Mouse (Mus musculus): Measurements from ENCODE around the gene 4930523C07Rik. TPM values are rescaled to one million over a fixed set of nuclear protein-coding genes. Genes with fewer than 3 reads are reported as not detected.
A peak's percentile ranks its signal among the peaks of the same experiment; 100 is the strongest.

4930523C07Rik gene
- polyA plus RNA-seq, 1 experiment from 2014 or later: 10.2 TPM

DNA sequence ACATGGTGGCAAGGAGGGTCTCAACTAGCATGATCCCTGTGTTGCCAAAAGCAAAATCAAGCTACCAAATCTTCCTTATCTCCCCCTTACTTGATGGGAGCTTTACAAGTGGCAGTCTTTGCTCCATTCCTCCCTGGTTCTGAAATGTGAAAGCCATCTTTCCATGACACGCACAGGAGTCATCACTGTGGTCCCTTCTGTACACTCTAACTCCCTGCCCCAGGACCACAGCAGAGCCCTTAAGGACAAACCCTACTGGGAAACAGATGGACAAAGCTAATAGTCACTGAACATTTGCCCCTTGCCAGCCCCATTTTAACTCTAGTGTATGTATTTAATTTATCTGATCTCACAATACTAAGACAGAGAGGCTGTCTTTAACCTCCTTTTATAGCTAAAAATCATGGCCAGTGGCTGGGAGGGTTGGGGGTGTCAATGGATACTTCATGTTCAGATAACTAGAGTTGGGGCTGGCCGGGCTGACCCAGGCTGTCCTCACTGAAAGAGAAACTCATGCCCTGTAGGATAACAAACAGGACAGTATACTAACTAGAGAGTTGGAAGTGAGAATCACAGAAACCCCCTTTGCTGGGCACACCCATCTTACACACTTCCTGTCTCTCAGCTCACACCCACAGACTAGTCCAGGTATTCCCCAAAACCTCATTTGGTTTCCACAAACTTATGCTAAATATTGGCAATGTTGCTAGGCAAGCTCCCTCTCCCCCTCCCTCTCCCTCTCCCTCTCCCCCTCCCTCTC, 8.6 kb downstream of the 4930523C07Rik start:
- Histone ChIP-seq H3K36me3 (no peaks in the 10 kb centered on the region), H3K4me1 (peaks cover 27% of the 10 kb centered on the region), H3K27me3 (ENCODE audit: insufficient read depth, poor library complexity, severe bottlenecking) (no peaks in the 10 kb centered on the region), H3K4me3 (no peak overlapping the region), H3K9me3 (no peaks in the 10 kb centered on the region), H3K27ac (no peak overlapping the region)
- 64% methylated on average over 2 of the region's 2 CpGs for WGBS
- no peak for DNase-seq (ENCODE audit: low spot score)

- H3K36me3 ChIP-seq: no peaks in the 10 kb centered on the region
- WGBS: 79% methylated on average over 5 of the region's 5 CpGs
- H3K27ac ChIP-seq: no peak overlapping the region
- no peaks in the 10 kb centered on the region for H3K9me3 ChIP-seq
- peaks cover 26% of the 10 kb centered on the region for H3K4me1 ChIP-seq
- no peak for DNase-seq (ENCODE audit: low spot score)
- no peaks in the 10 kb centered on the region for H3K27me3 ChIP-seq (ENCODE audit: insufficient read depth, poor library complexity, severe bottlenecking)
- no peak overlapping the region for H3K4me3 ChIP-seq
These were observed 9.5 kb downstream of the 4930523C07Rik start for GRCm38 (mm10) chr1:160053510-160054305.

GRCm38 (mm10) chr1:160054366-160055078, 10.3 kb downstream of the 4930523C07Rik start:
- WGBS: 68% methylated on average over 5 of the region's 5 CpGs

DNA sequence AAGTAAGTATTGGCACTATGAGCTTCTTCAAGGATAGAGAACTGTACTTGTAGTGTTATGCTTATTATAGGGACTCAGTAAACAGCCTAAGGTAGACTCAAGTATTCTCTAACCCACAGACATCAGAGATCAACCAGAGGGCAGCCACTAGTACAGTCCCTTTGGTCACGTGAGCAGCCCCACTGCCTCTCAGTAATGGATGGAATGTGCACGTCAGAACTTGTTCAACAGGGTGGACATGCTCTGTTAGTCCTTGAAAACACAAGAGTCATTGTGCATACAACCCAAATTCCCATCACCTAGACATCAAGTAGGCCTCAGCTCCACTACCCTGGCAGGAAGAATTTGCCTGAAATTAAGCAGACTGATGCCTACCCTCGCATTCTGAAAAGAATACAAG, 13.5 kb downstream of the 4930523C07Rik start:
- H3K27ac ChIP-seq: no peak overlapping the region
- no peak overlapping the region for H3K4me3 ChIP-seq
- no peaks in the 10 kb centered on the region for H3K36me3 ChIP-seq
- no peak for DNase-seq (ENCODE audit: low spot score)
- H3K4me1 ChIP-seq: peaks cover 27% of the 10 kb centered on the region
- no peaks in the 10 kb centered on the region for H3K27me3 ChIP-seq (ENCODE audit: insufficient read depth, poor library complexity, severe bottlenecking)
- no peaks in the 10 kb centered on the region for H3K9me3 ChIP-seq
- 45% methylated on average over 3 of the region's 3 CpGs for WGBS

More at GRCm38 (mm10) chr1:160054366-160055078, 10.3 kb downstream of the 4930523C07Rik start:
- H3K4me3 ChIP-seq: no peak overlapping the region
- no peaks in the 10 kb centered on the region for H3K36me3 ChIP-seq
- H3K9me3 ChIP-seq: no peaks in the 10 kb centered on the region
- H3K27me3 ChIP-seq (ENCODE audit: insufficient read depth, poor library complexity, severe bottlenecking): no peaks in the 10 kb centered on the region
- peaks cover 19% of the 10 kb centered on the region for H3K4me1 ChIP-seq
- H3K27ac ChIP-seq: no peak overlapping the region
- no peak for DNase-seq (ENCODE audit: low spot score)

DNA sequence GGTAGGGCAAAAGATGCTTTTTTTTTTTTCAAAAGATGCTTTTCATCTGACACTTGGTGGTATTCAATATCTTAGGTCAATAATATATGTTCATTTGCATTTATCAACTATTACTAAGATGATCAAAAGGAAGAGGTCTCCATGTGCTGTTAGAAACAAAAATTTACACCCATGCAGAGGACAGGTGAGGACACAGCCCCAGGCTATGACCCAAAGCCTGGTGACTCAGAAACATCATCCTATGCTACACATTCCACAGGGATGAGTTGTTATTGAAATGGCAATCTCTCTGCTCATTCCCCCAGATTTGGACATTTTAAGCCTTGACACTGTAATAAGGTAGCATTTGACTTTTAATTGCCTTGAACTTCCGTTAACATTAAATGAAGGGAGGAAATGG, 15.7 kb downstream of the 4930523C07Rik start:
- Histone ChIP-seq H3K27me3 (ENCODE audit: insufficient read depth, poor library complexity, severe bottlenecking) (no peaks in the 10 kb centered on the region), H3K4me3 (no peak overlapping the region), H3K36me3 (no peaks in the 10 kb centered on the region), H3K4me1 (peaks cover 20% of the 10 kb centered on the region), H3K9me3 (no peaks in the 10 kb centered on the region), H3K27ac (no peak overlapping the region)
- DNase-seq (ENCODE audit: low spot score): no peak
- 70% methylated on average over 1 of the region's 1 CpGs for WGBS

- Histone ChIP-seq H3K36me3 (no peaks in the 10 kb centered on the region), H3K27ac (peak overlapping the region; percentile 29; the same call in 1 of the 2 replicates), H3K4me1 (peaks cover 20% of the 10 kb centered on the region), H3K27me3 (ENCODE audit: insufficient read depth, poor library complexity, severe bottlenecking) (no peaks in the 10 kb centered on the region), H3K4me3 (no peak overlapping the region), H3K9me3 (no peaks in the 10 kb centered on the region)
- DNase-seq (ENCODE audit: low spot score): no peak
- WGBS: 56% methylated on average over 6 of the region's 6 CpGs
These were observed 16.4 kb downstream of the 4930523C07Rik start for GRCm38 (mm10) chr1:160060542-160060941.

- Histone ChIP-seq H3K27me3 (ENCODE audit: insufficient read depth, poor library complexity, severe bottlenecking) (no peaks in the 10 kb centered on the region), H3K36me3 (no peaks in the 10 kb centered on the region), H3K9me3 (no peaks in the 10 kb centered on the region), H3K4me1 (peaks cover 20% of the 10 kb centered on the region), H3K27ac (peak overlapping the region; percentile 29; the same call in 1 of the 2 replicates), H3K4me3 (no peak overlapping the region)
- no peak for DNase-seq (ENCODE audit: low spot score)
- 79% methylated on average over 5 of the region's 5 CpGs for WGBS
These were observed 17.1 kb downstream of the 4930523C07Rik start for GRCm38 (mm10) chr1:160061321-160061720.

DNA sequence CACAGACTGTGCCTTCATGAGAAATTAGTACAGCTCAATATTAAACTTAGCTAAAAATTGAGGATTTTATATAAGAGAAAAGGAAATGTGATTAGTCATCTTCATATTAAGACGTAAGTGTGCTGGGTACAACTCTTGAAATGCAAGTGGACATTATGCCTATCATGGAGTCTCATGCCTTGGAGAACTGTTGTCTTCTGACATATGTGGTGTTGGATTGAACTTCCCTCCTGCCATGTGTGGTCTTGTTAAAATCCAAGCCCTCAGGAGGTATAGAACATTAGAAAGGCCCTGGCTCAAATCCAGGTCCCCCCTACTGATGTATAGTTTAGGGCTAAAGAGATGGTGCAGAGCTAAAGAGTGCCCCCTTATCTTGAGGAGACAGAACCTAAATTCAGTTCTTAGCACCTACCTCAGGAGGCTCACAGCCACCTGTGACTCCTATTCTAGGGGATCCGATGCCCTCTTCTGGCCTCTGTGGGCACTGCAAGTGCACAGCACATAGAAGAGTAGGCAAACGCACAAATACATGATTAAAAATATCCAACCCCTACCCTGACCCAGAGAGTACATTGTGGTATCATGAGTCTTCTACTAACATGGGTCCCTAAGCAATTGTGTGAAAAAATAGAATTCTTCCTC, 17.7 kb downstream of the 4930523C07Rik start:
- H3K9me3 ChIP-seq: no peaks in the 10 kb centered on the region
- no peaks in the 10 kb centered on the region for H3K36me3 ChIP-seq
- H3K4me1 ChIP-seq: peaks cover 20% of the 10 kb centered on the region
- no peak overlapping the region for H3K27ac ChIP-seq
- no peaks in the 10 kb centered on the region for H3K27me3 ChIP-seq (ENCODE audit: insufficient read depth, poor library complexity, severe bottlenecking)
- H3K4me3 ChIP-seq: no peak overlapping the region
- 50% methylated on average over 3 of the region's 3 CpGs for WGBS
- DNase-seq (ENCODE audit: low spot score): no peak

GRCm38 (mm10) chr1:160064547-160065144, 20.5 kb downstream of the 4930523C07Rik start:
- DNase-seq (ENCODE audit: low spot score): no peak
- H3K27ac ChIP-seq: no peak overlapping the region
- H3K27me3 ChIP-seq (ENCODE audit: insufficient read depth, poor library complexity, severe bottlenecking): no peaks in the 10 kb centered on the region
- H3K4me1 ChIP-seq: peaks cover 13% of the 10 kb centered on the region
- no peaks in the 10 kb centered on the region for H3K36me3 ChIP-seq
- H3K4me3 ChIP-seq: no peak overlapping the region
- H3K9me3 ChIP-seq: no peaks in the 10 kb centered on the region
- WGBS: 74% methylated on average over 7 of the region's 7 CpGs

GRCm38 (mm10) chr1:160078882-160079661, 34.9 kb downstream of the 4930523C07Rik start:
- 73% methylated on average over 14 of the region's 14 CpGs for WGBS
- no peak for DNase-seq (ENCODE audit: low spot score)
- H3K4me3 ChIP-seq: no peak overlapping the region

DNA sequence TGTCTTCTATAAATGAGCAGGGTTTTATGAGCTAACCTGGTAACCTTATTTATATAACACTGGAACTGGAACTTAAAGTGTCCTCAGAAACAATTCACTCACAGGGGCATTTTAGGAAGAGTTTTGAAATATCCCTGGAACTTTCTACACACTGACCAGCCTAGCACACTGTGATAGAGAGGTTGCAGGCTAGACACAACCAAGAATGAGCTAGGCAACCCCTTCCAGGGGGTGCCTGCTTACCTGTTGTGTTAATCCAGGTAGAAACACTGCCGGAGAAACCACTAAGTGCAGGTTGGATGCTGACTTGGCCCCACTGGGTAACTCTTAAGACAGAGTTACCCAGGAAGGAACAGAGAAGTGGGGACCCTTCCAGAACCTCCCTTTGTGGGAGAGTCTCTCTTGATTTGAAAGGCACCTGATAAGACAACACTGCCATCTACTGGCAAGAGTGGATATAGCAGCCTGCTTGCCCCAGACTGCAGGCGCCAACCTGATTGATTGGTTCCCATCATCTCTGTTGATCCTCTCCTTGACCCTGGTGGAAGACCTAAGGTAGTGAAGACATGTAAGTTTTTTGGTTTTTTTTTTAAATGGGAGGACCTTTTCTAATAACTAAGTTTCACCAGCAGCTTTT, 36.7 kb downstream of the 4930523C07Rik start:
- no peaks in the 10 kb centered on the region for H3K27me3 ChIP-seq (ENCODE audit: insufficient read depth, poor library complexity, severe bottlenecking)
- H3K27ac ChIP-seq: no peak overlapping the region
- no peak overlapping the region for H3K4me3 ChIP-seq
- DNase-seq (ENCODE audit: low spot score): peak; percentile 82
- 0 out of 2 replicates have a peak, but pooled peaks cover 2% of the 10 kb centered on the region for H3K4me1 ChIP-seq
- 35% methylated on average over 2 of the region's 2 CpGs for WGBS
- no peaks in the 10 kb centered on the region for H3K36me3 ChIP-seq
- no peaks in the 10 kb centered on the region for H3K9me3 ChIP-seq

More at GRCm38 (mm10) chr1:160078882-160079661, 34.9 kb downstream of the 4930523C07Rik start:
- H3K36me3 ChIP-seq: no peaks in the 10 kb centered on the region
- 0 out of 2 replicates have a peak, but pooled peaks cover 2% of the 10 kb centered on the region for H3K4me1 ChIP-seq
- H3K27ac ChIP-seq: no peak overlapping the region
- no peaks in the 10 kb centered on the region for H3K27me3 ChIP-seq (ENCODE audit: insufficient read depth, poor library complexity, severe bottlenecking)
- H3K9me3 ChIP-seq: no peaks in the 10 kb centered on the region
